ENCODE assay signal across 8 mouse cellular contexts in the genomic region with DNA sequence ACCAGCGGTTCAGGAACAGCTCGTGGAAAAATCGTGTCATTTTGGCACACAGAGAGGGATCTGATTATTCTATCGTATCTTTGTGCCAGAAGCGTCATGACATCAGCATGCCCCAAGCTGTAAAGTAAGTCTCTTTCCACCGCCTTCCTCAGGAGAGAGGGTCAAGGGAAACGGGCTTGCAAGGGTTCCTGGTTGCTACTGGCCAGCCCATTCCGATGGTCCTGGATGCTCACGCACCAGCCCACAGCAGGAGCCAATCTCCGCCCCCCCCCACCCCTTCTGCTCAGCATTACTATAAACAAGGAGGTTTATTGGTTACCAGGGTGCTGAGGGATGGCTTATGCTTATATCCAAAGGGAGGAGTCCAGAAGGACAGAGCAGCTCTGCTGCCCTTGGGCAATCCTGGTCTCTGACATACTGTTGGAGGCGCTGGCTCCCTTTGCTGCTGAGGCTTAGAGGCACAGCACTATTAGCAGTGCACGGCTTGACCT. TPM values are rescaled to one million over a fixed set of nuclear protein-coding genes. Genes with fewer than 3 reads are reported as not detected.
DNase-seq lines count a peak whose midpoint lies in the region; ATAC-seq and TF ChIP-seq lines count a peak whose summit lies in the region.

No protein-coding gene starts in this region.

- H3K9ac ChIP-seq in intestine, postnatal 0 days (ENCODE audit: low read depth, low read length) = no peak overlapping the region

- H3K4me1 ChIP-seq in intestine, postnatal 0 days (replicated peaks; ENCODE audit: control insufficient read depth, insufficient read depth, low read length) = 0 out of 2 replicates have a peak, but pooled peaks cover 10% of the 10 kb centered on the region
- H3K4me1 ChIP-seq in lung, adult 2 months (ENCODE audit: control insufficient read depth, insufficient read depth, low read length) = peaks cover 3% of the 10 kb centered on the region; the same call in 1 of the 2 replicates

- no peaks in the 10 kb centered on the region for H3K27me3 ChIP-seq in intestine, postnatal 0 days (replicated peaks; ENCODE audit: control insufficient read depth, insufficient read depth, low read length)

- H3K9me3 ChIP-seq in intestine, postnatal 0 days (ENCODE audit: control insufficient read depth) = no peaks in the 10 kb centered on the region

- TF ChIP-seq CTCF in gastrocnemius, adult 2 months (IDR thresholded peaks at IDR 0.05) = peak; percentile 23; the same call in 1 of the 2 replicates
- TF ChIP-seq CTCF in intestine, postnatal 0 days (IDR thresholded peaks at IDR 0.05; ENCODE audit: low read depth) = peak; percentile 74
- peak; percentile 42; the same call in 1 of the 2 replicates for TF ChIP-seq CTCF in lung, adult 2 months (IDR thresholded peaks at IDR 0.05; ENCODE audit: insufficient read depth, low read length)

- peak; percentile 49 for DNase-seq in gastrocnemius, adult 2 months
- DNase-seq in gastrocnemius, postnatal 14 days = no peak
- DNase-seq in brain, adult 2 months (ENCODE audit: low read depth, low spot score) = peak; percentile 84
- DNase-seq in lung, adult 2 months = no peak
- peak; percentile 64 for DNase-seq in retina, embryonic 14.5 days (ENCODE audit: low spot score)
- no peak for DNase-seq in c-Kit-positive CD71-positive TER-119-positive erythroid progenitor cells, embryonic 14.5 days (ENCODE audit: low spot score)

- ATAC-seq in granulocyte monocyte progenitor cell, adult 5-6 weeks (replicated peaks; ENCODE audit: poor library complexity, severe bottlenecking) = peak; percentile 14
- ATAC-seq in intestine, postnatal 0 days = peak; percentile 48; the same call in 1 of the 2 replicates

- H3K4me3 ChIP-seq in gastrocnemius, adult 2 months = peak overlapping the region; percentile 63
- peak overlapping the region; percentile 33 for H3K4me3 ChIP-seq in intestine, postnatal 0 days (ENCODE audit: low read depth, low read length)
- peak overlapping the region; percentile 6 for H3K4me3 ChIP-seq in lung, adult 2 months (replicated peaks; ENCODE audit: extremely low read depth, low read depth, low read length)

- peak; percentile 28; the same call in 1 of the 2 replicates for TF ChIP-seq POLR2A in lung, adult 2 months (IDR thresholded peaks at IDR 0.05; ENCODE audit: borderline replicate concordance, extremely low read depth, low read depth, low read length)

- intact Hi-C loops in gastrocnemius, adult 2 months (cut with DNase I) = loop anchor here (10.0 kb wide), 1 partner anchor 923 kb away; no protein-coding TSS in a partner anchor
- intact Hi-C loops in gastrocnemius, postnatal 14 days (cut with DNase I; ENCODE audit: low total_unique reads) = loop anchor here (10.0 kb wide), 1 partner anchor 623 kb away; no protein-coding TSS in a partner anchor

- H3K36me3 ChIP-seq in intestine, postnatal 0 days (ENCODE audit: control insufficient read depth, insufficient read depth) = no peaks in the 10 kb centered on the region

- peak overlapping the region; percentile 48 for H3K27ac ChIP-seq in gastrocnemius, adult 2 months
- H3K27ac ChIP-seq in intestine, postnatal 0 days (ENCODE audit: low read depth, low read length) = peak overlapping the region; percentile 50; the same call in 1 of the 2 replicates

- H3K4me2 ChIP-seq in intestine, postnatal 0 days (replicated peaks; ENCODE audit: low read depth) = peak overlapping the region; percentile 64

- 7% methylated on average over 12 of the region's 12 CpGs for WGBS in intestine, postnatal 0 days
- 17% methylated on average over 12 of the region's 12 CpGs for WGBS in lung, adult 2 months

RNA-seq across cellular contexts. Expression of gene Prickle1, which starts 3.8 kb away (rescaled TPM):
- 1 to 10 TPM; 2.9 to 4.8 TPM for total RNA-seq in gastrocnemius, adult 2 months (2021)
- 1 to 10 TPM; 6.0 TPM for total RNA-seq in gastrocnemius, postnatal 14 days (2021)
- 1.8 and 1.9 TPM in 2 replicates for total RNA-seq in granulocyte monocyte progenitor cell, adult 5-6 weeks (2014; fragmentation: Nextera tagmentation)
- total RNA-seq in granulocyte monocyte progenitor cell, adult 5-6 weeks (2017) = 1.9 and 2.1 TPM in 2 replicates
- 6.3 and 6.5 TPM in 2 replicates for polyA plus RNA-seq in intestine, postnatal 0 days (2015; fragmentation: Nextera tagmentation; extraction: Ambion mirVana)
- 44.2 and 62.3 TPM in 2 replicates for polyA plus RNA-seq in lung, adult 2 months (2012; rRNA removed)

Comparison
In these comparisons a context has a peak if more than half of its experiments do, and no peak if none do; other contexts are left out.
1. DNase-seq: peak in gastrocnemius, adult 2 months (single experiment), brain, adult 2 months (single experiment) and retina, embryonic 14.5 days (single experiment); none in gastrocnemius, postnatal 14 days (single experiment), lung, adult 2 months (single experiment) and c-Kit-positive CD71-positive TER-119-positive erythroid progenitor cells, embryonic 14.5 days (single experiment).
2. H3K4me3 ChIP-seq: peak in every context shown above with its lines; median percentile 63 in gastrocnemius, adult 2 months; 33 in intestine, postnatal 0 days; 6 in lung, adult 2 months.
3. CTCF ChIP-seq: peak in every context shown above with its lines; median percentile 74 in intestine, postnatal 0 days; 42 in lung, adult 2 months; 23 in gastrocnemius, adult 2 months.